Mouse (Mus musculus) frontal cortex, postnatal 14 days (tissue): ENCODE data around the gene Dyrk1b.
"Not testable (repeated sequence)": the region's sequence is repeated elsewhere in the genome, so short reads cannot be mapped to it uniquely, and the experiment has no call there.

Experiments
- DNase-seq, 2 experiments: peaks; one replicate each; pipeline ENCODE4 v3.0.0; 2022; ENCODE audit warnings: low spot score in 2 of 2

Dyrk1b gene

GRCm38 (mm10) chr7:28195414-28196098 lies 16.3 kb downstream of the Dyrk1b start:
- no peak for DNase-seq

- DNase-seq = no peak
Measured at GRCm38 (mm10) chr7:28196528-28196927, 17.3 kb downstream of the Dyrk1b start.

GRCm38 (mm10) chr7:28199054-28199453 lies 19.8 kb downstream of the Dyrk1b start:
- DNase-seq = no peak

- no peak for DNase-seq
Measured at GRCm38 (mm10) chr7:28203207-28204108, 24.2 kb downstream of the Dyrk1b start.

GRCm38 (mm10) chr7:28206044-28206600 lies 26.9 kb downstream of the Dyrk1b start:
- DNase-seq = no peak

- DNase-seq = no peak
Measured at GRCm38 (mm10) chr7:28208396-28208987, 29.2 kb downstream of the Dyrk1b start.

GRCm38 (mm10) chr7:28208988-28209508 lies 29.8 kb downstream of the Dyrk1b start:
- peak; percentile 49 to 57 for DNase-seq

- DNase-seq = no peak
Measured at GRCm38 (mm10) chr7:28210731-28211130, 31.5 kb downstream of the Dyrk1b start.

GRCm38 (mm10) chr7:28214142-28214541 lies 34.9 kb downstream of the Dyrk1b start:
- DNase-seq = no peak

- DNase-seq = not testable (repeated sequence)
Measured at GRCm38 (mm10) chr7:28215950-28216349, 36.7 kb downstream of the Dyrk1b start.

GRCm38 (mm10) chr7:28217811-28218210 lies 38.5 kb downstream of the Dyrk1b start:
- not testable (repeated sequence) for DNase-seq

- peak; percentile 45 to 55 for DNase-seq
Measured at GRCm38 (mm10) chr7:28218951-28219740, 39.9 kb downstream of the Dyrk1b start.

- not testable (repeated sequence) for DNase-seq
Measured at GRCm38 (mm10) chr7:28226836-28227235, 47.6 kb downstream of the Dyrk1b start.

- not testable (repeated sequence) for DNase-seq
Measured at GRCm38 (mm10) chr7:28227421-28227820, 48.2 kb downstream of the Dyrk1b start.
